Mouse (Mus musculus): ENCODE data around the gene Mettl4. TPM values are rescaled to one million over a fixed set of nuclear protein-coding genes. Genes with fewer than 3 reads are reported as not detected.
"Not testable (repeated sequence)": the region's sequence is repeated elsewhere in the genome, so short reads cannot be mapped to it uniquely, and the experiment has no call there.

Mettl4 gene
- polyA plus RNA-seq, 1 experiment from 2014 or later = 26.2 TPM

GRCm38 (mm10) chr17:94735885-94736284 lies 13.9 kb downstream of the Mettl4 start:
- Histone ChIP-seq H3K4me2 (replicated peaks; ENCODE audit: low read depth, low read length) (no peak overlapping the region), H3K4me3 (ENCODE audit: low read depth, low read length) (no peak overlapping the region), H3K4me1 (ENCODE audit: control insufficient read depth, insufficient read depth, low read length) (no peaks in the 10 kb centered on the region), H3K27me3 (ENCODE audit: control insufficient read depth, insufficient read depth, low read length) (no peaks in the 10 kb centered on the region), H3K36me3 (ENCODE audit: control insufficient read depth, insufficient read depth, low read length) (peaks cover 5% of the 10 kb centered on the region; the same call in 1 of the 2 replicates), H3K9ac (replicated peaks; ENCODE audit: low read depth, low read length) (no peak overlapping the region), H3K27ac (ENCODE audit: low read length) (no peak overlapping the region), H3K9me3 (ENCODE audit: control insufficient read depth, low read depth, low read length) (no peaks in the 10 kb centered on the region)
- ATAC-seq (ENCODE audit: insufficient number of reproducible peaks, insufficient read depth, low FRiP score, low read depth) = no peak

- peaks cover 5% of the 10 kb centered on the region; the same call in 1 of the 2 replicates for H3K36me3 ChIP-seq (ENCODE audit: control insufficient read depth, insufficient read depth, low read length)
- no peak overlapping the region for H3K27ac ChIP-seq (ENCODE audit: low read length)
- H3K9me3 ChIP-seq (ENCODE audit: control insufficient read depth, low read depth, low read length) = no peaks in the 10 kb centered on the region
- H3K4me3 ChIP-seq (ENCODE audit: low read depth, low read length) = no peak overlapping the region
- H3K27me3 ChIP-seq (ENCODE audit: control insufficient read depth, insufficient read depth, low read length) = no peaks in the 10 kb centered on the region
- no peak overlapping the region for H3K9ac ChIP-seq (replicated peaks; ENCODE audit: low read depth, low read length)
- no peak overlapping the region for H3K4me2 ChIP-seq (replicated peaks; ENCODE audit: low read depth, low read length)
- H3K4me1 ChIP-seq (ENCODE audit: control insufficient read depth, insufficient read depth, low read length) = no peaks in the 10 kb centered on the region
- no peak for ATAC-seq (ENCODE audit: insufficient number of reproducible peaks, insufficient read depth, low FRiP score, low read depth)
- WGBS = 67% methylated on average over 4 of the region's 4 CpGs
Observed at GRCm38 (mm10) chr17:94735437-94735836, 14.4 kb downstream of the Mettl4 start.

- H3K9me3 ChIP-seq (ENCODE audit: control insufficient read depth, low read depth, low read length); ATAC-seq (ENCODE audit: insufficient number of reproducible peaks, insufficient read depth, low FRiP score, low read depth); H3K4me1 ChIP-seq (ENCODE audit: control insufficient read depth, insufficient read depth, low read length); H3K4me2 ChIP-seq (replicated peaks; ENCODE audit: low read depth, low read length); H3K27ac ChIP-seq (ENCODE audit: low read length); H3K9ac ChIP-seq (replicated peaks; ENCODE audit: low read depth, low read length); H3K27me3 ChIP-seq (ENCODE audit: control insufficient read depth, insufficient read depth, low read length); H3K4me3 ChIP-seq (ENCODE audit: low read depth, low read length); H3K36me3 ChIP-seq (ENCODE audit: control insufficient read depth, insufficient read depth, low read length): not testable (repeated sequence)
- 34% methylated on average over 2 of the region's 2 CpGs for WGBS
Observed at GRCm38 (mm10) chr17:94730416-94730815, 19.4 kb downstream of the Mettl4 start.

GRCm38 (mm10) chr17:94726750-94727149 lies 23.1 kb downstream of the Mettl4 start:
- H3K4me1 ChIP-seq (ENCODE audit: control insufficient read depth, insufficient read depth, low read length) = no peaks in the 10 kb centered on the region
- H3K9me3 ChIP-seq (ENCODE audit: control insufficient read depth, low read depth, low read length) = no peaks in the 10 kb centered on the region
- no peak overlapping the region for H3K4me3 ChIP-seq (ENCODE audit: low read depth, low read length)
- no peak overlapping the region for H3K27ac ChIP-seq (ENCODE audit: low read length)
- no peak for ATAC-seq (ENCODE audit: insufficient number of reproducible peaks, insufficient read depth, low FRiP score, low read depth)
- no peak overlapping the region for H3K4me2 ChIP-seq (replicated peaks; ENCODE audit: low read depth, low read length)
- no peak overlapping the region for H3K9ac ChIP-seq (replicated peaks; ENCODE audit: low read depth, low read length)
- no peaks in the 10 kb centered on the region for H3K36me3 ChIP-seq (ENCODE audit: control insufficient read depth, insufficient read depth, low read length)
- H3K27me3 ChIP-seq (ENCODE audit: control insufficient read depth, insufficient read depth, low read length) = no peaks in the 10 kb centered on the region
- 83% methylated on average over 4 of the region's 4 CpGs for WGBS

- H3K27me3 ChIP-seq (ENCODE audit: control insufficient read depth, insufficient read depth, low read length) = no peaks in the 10 kb centered on the region
- no peak for ATAC-seq (ENCODE audit: insufficient number of reproducible peaks, insufficient read depth, low FRiP score, low read depth)
- H3K4me1 ChIP-seq (ENCODE audit: control insufficient read depth, insufficient read depth, low read length) = no peaks in the 10 kb centered on the region
- no peak overlapping the region for H3K4me2 ChIP-seq (replicated peaks; ENCODE audit: low read depth, low read length)
- WGBS = 79% methylated on average over 6 of the region's 6 CpGs
- no peaks in the 10 kb centered on the region for H3K36me3 ChIP-seq (ENCODE audit: control insufficient read depth, insufficient read depth, low read length)
- no peaks in the 10 kb centered on the region for H3K9me3 ChIP-seq (ENCODE audit: control insufficient read depth, low read depth, low read length)
- H3K4me3 ChIP-seq (ENCODE audit: low read depth, low read length) = no peak overlapping the region
- H3K27ac ChIP-seq (ENCODE audit: low read length) = no peak overlapping the region
- no peak overlapping the region for H3K9ac ChIP-seq (replicated peaks; ENCODE audit: low read depth, low read length)
Observed at GRCm38 (mm10) chr17:94673515-94674317, 76.1 kb downstream of the Mettl4 start.
